Mouse (Mus musculus): Measurements from ENCODE around the gene Cmtm7. TPM values are rescaled to one million over a fixed set of nuclear protein-coding genes. Genes with fewer than 3 reads are reported as not detected.

Gene Cmtm7
- 5.4 and 9.7 TPM in 2 replicates for polyA plus RNA-seq (2014; fragmentation: Nextera tagmentation; extraction: Ambion mirVana)

DNA sequence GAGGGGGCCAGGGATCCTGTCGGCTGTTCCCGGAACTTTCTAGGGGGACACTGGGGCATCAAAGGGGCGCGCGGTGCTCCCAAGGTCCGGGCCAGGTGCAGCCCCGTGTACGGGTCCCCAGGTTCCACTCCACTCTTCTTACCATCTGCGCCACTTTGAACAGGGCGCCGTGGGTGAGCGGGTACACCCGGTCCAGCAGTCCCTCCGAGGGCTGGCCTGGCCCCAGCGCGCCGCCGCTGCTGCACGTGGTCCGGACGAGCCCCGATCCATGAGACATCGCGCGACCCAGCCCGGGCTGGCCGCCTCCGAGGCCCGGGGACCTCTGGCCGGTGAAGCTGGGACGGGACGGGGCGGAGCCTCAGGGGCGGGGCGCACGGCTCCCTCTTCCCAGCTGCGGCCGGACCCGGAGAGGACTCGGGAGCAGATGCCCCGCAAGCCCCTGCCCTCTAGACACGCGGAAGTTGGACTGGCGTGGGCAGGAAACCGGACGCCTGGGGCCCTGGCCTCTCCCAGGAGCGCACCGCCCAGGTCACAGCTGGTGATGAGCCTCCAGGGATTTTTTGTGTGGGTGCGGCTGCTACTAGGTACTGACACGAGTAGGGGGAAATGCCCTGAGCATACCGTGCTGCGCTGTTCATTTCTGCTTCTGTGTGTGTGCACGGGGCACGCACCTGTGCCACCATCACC is at the start of gene Cmtm7:
TSS of gene Cmtm7 (minus strand) at position 331 of the 687 bp plus-strand sequence.
- H3K36me3 ChIP-seq (ENCODE audit: control insufficient read depth, insufficient read depth, low read length): no peaks in the 10 kb centered on the region
- peak within 1 kb of the TSS; percentile 49 for H3K9ac ChIP-seq (replicated peaks; ENCODE audit: low read depth, low read length)
- H3K27me3 ChIP-seq (ENCODE audit: control insufficient read depth, insufficient read depth, low read length): no peaks in the 10 kb centered on the region
- peak within 1 kb of the TSS; percentile 72 for H3K4me2 ChIP-seq (ENCODE audit: low read depth, low read length)
- H3K4me1 ChIP-seq (ENCODE audit: control insufficient read depth, insufficient read depth, low read length): 0 out of 2 replicates have a peak, but pooled peaks cover 3% of the 10 kb centered on the region
- H3K4me3 ChIP-seq (ENCODE audit: low read depth, low read length): peak within 1 kb of the TSS; percentile 43
- no peaks in the 10 kb centered on the region for H3K9me3 ChIP-seq (ENCODE audit: control insufficient read depth, low read length)
- H3K27ac ChIP-seq (ENCODE audit: low read depth, low read length): no peak within 1 kb of the TSS
- whole genome bisulfite sequencing: 1% methylated on average over 49 of the region's 54 CpGs
- peak; percentile 75; the same call in 1 of the 2 replicates for ATAC-seq (ENCODE audit: low read depth)

- no peak overlapping the region for H3K4me3 ChIP-seq (ENCODE audit: low read depth, low read length)
- H3K27ac ChIP-seq (ENCODE audit: low read depth, low read length): no peak overlapping the region
- H3K9me3 ChIP-seq (ENCODE audit: control insufficient read depth, low read length): no peaks in the 10 kb centered on the region
- no peak overlapping the region for H3K9ac ChIP-seq (replicated peaks; ENCODE audit: low read depth, low read length)
- no peaks in the 10 kb centered on the region for H3K4me1 ChIP-seq (ENCODE audit: control insufficient read depth, insufficient read depth, low read length)
- WGBS: 24% methylated on average over 7 of the region's 7 CpGs
- no peaks in the 10 kb centered on the region for H3K36me3 ChIP-seq (ENCODE audit: control insufficient read depth, insufficient read depth, low read length)
- H3K4me2 ChIP-seq (ENCODE audit: low read depth, low read length): no peak overlapping the region
- ATAC-seq (ENCODE audit: low read depth): no peak
- no peaks in the 10 kb centered on the region for H3K27me3 ChIP-seq (ENCODE audit: control insufficient read depth, insufficient read depth, low read length)
Measured at GRCm38 (mm10) chr9:114830351-114830750, 48.7 kb upstream of the Cmtm7 start.

DNA sequence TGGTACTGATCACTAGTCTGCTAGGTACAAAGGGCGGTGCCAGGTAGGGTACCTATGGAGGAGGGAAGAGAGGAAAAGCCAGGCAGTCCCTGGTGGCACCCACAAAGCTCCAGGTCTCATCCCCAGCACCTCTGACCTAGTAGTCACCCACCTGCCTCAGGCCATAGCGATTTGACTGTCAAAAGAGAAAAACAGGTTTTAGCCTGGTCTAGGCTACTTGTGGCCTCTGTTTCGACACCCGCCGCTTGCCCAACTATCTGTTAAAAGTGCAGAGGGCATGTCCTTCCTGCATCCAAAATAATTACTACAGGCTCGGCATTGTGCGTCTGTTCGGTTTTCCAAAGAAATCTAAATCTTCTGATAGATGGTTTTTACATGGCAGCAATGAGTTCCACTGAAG is 48.0 kb upstream of the Cmtm7 start:
- no peak overlapping the region for H3K4me3 ChIP-seq (ENCODE audit: low read depth, low read length)
- WGBS: 84% methylated on average over 8 of the region's 8 CpGs
- no peaks in the 10 kb centered on the region for H3K27me3 ChIP-seq (ENCODE audit: control insufficient read depth, insufficient read depth, low read length)
- H3K9ac ChIP-seq (replicated peaks; ENCODE audit: low read depth, low read length): no peak overlapping the region
- no peak overlapping the region for H3K4me2 ChIP-seq (ENCODE audit: low read depth, low read length)
- H3K9me3 ChIP-seq (ENCODE audit: control insufficient read depth, low read length): no peaks in the 10 kb centered on the region
- ATAC-seq (ENCODE audit: low read depth): no peak
- no peaks in the 10 kb centered on the region for H3K4me1 ChIP-seq (ENCODE audit: control insufficient read depth, insufficient read depth, low read length)
- H3K27ac ChIP-seq (ENCODE audit: low read depth, low read length): no peak overlapping the region
- no peaks in the 10 kb centered on the region for H3K36me3 ChIP-seq (ENCODE audit: control insufficient read depth, insufficient read depth, low read length)

GRCm38 (mm10) chr9:114828377-114828776 is 46.7 kb upstream of the Cmtm7 start:
- no peak overlapping the region for H3K4me3 ChIP-seq (ENCODE audit: low read depth, low read length)
- H3K4me2 ChIP-seq (ENCODE audit: low read depth, low read length): no peak overlapping the region
- H3K9me3 ChIP-seq (ENCODE audit: control insufficient read depth, low read length): no peaks in the 10 kb centered on the region
- no peaks in the 10 kb centered on the region for H3K27me3 ChIP-seq (ENCODE audit: control insufficient read depth, insufficient read depth, low read length)
- H3K4me1 ChIP-seq (ENCODE audit: control insufficient read depth, insufficient read depth, low read length): no peaks in the 10 kb centered on the region
- ATAC-seq (ENCODE audit: low read depth): no peak
- no peak overlapping the region for H3K27ac ChIP-seq (ENCODE audit: low read depth, low read length)
- H3K36me3 ChIP-seq (ENCODE audit: control insufficient read depth, insufficient read depth, low read length): no peaks in the 10 kb centered on the region
- WGBS: 98% methylated on average over 6 of the region's 6 CpGs
- H3K9ac ChIP-seq (replicated peaks; ENCODE audit: low read depth, low read length): no peak overlapping the region

DNA sequence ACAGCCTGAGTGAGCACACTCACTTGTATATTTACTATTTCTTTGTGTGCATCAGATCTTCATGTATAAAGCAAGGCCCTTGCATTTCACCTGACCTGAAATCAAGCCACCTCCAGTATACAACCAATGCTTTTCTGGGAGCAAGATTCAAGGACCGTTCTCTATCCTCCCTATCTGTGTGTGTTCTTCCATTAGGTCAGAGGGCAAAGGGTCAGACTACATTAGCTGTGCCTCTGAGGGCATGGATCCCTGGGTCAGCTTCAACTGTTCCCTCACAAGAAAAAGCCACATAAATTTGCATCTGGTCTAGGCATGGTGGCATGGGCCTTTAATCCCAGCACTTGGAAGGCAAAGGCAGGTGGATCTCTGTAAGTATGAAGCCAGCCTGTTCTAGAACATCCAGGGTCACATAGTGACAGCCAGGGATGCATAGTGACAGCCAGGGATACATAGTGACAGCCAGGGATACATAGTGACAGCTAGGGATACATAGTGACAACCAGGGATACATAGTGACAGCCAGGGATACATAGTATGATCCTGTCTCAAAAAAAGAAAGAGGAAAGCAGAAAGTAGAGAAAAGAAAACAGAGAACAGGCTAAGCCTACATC is 45.7 kb upstream of the Cmtm7 start:
- WGBS: 52% methylated on average over 1 of the region's 1 CpGs
- no peak overlapping the region for H3K4me3 ChIP-seq (ENCODE audit: low read depth, low read length)

GRCm38 (mm10) chr9:114824166-114824565 is 42.5 kb upstream of the Cmtm7 start:
- no peak overlapping the region for H3K4me2 ChIP-seq (ENCODE audit: low read depth, low read length)
- no peak overlapping the region for H3K4me3 ChIP-seq (ENCODE audit: low read depth, low read length)
- no peaks in the 10 kb centered on the region for H3K9me3 ChIP-seq (ENCODE audit: control insufficient read depth, low read length)
- H3K27ac ChIP-seq (ENCODE audit: low read depth, low read length): no peak overlapping the region
- no peak for ATAC-seq (ENCODE audit: low read depth)
- 93% methylated on average over 7 of the region's 7 CpGs for WGBS
- H3K36me3 ChIP-seq (ENCODE audit: control insufficient read depth, insufficient read depth, low read length): no peaks in the 10 kb centered on the region
- H3K9ac ChIP-seq (replicated peaks; ENCODE audit: low read depth, low read length): no peak overlapping the region
- no peaks in the 10 kb centered on the region for H3K4me1 ChIP-seq (ENCODE audit: control insufficient read depth, insufficient read depth, low read length)
- no peaks in the 10 kb centered on the region for H3K27me3 ChIP-seq (ENCODE audit: control insufficient read depth, insufficient read depth, low read length)

More for the DNA sequence above, 45.7 kb upstream of the Cmtm7 start:
- Histone ChIP-seq H3K27ac (ENCODE audit: low read depth, low read length) (no peak overlapping the region), H3K9me3 (ENCODE audit: control insufficient read depth, low read length) (no peaks in the 10 kb centered on the region), H3K9ac (replicated peaks; ENCODE audit: low read depth, low read length) (no peak overlapping the region), H3K27me3 (ENCODE audit: control insufficient read depth, insufficient read depth, low read length) (no peaks in the 10 kb centered on the region), H3K4me2 (ENCODE audit: low read depth, low read length) (no peak overlapping the region), H3K4me1 (ENCODE audit: control insufficient read depth, insufficient read depth, low read length) (no peaks in the 10 kb centered on the region), H3K36me3 (ENCODE audit: control insufficient read depth, insufficient read depth, low read length) (no peaks in the 10 kb centered on the region)
- ATAC-seq (ENCODE audit: low read depth): no peak

DNA sequence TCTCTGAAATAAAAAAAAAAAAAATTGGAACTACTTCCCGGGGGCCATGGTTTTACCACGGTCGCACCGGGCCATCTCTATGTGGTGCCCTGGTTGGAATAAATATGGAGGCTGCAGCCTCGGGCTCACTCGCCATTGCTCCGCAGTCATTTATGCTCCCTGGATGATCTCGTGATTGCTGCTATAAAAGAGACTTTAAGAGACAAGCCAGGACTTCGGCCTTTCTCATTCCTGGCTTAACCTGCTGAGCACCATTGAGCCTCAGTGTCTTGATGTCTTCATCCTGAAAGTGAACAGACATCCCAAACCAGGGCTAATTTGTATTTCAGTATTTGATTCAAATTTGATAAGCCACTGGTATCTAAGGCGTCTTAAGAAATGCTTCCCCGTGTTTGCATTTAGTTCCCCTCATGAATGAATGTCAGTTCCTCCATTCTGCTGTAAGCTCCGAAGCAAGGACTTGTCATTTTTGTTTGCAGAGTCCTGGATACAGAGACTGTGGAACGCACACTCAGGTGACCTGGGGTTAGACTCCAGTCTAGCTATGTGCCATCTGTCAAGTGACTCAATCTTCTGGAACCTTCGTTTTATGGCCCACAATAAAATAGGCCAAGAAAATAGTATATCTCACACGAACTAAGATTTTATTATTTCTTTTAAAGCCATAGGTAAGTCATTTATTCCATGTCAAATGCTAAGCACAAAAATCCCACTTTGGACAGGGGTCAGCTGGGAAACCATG is 40.1 kb upstream of the Cmtm7 start:
- WGBS: 58% methylated on average over 15 of the region's 15 CpGs
- H3K4me3 ChIP-seq (ENCODE audit: low read depth, low read length): no peak overlapping the region

DNA sequence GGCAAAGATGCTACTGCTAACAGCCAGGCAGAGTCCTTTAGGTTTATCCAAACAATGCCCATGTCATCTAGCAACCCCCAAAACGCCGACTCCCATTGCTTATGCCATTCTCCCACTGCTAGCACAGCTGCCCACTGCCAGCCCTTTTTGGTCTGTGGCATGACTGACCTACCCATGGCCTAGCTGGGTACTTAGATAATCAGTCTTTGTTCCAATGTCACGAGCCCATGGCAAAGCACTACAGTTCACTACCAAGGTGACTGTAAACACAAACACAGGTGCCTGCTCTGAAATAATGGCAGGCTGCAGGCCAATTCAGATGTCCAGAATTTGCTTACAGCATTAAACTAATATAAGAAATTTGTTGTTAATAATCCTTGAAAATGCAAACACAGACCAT is 37.3 kb upstream of the Cmtm7 start:
- H3K36me3 ChIP-seq (ENCODE audit: control insufficient read depth, insufficient read depth, low read length): no peaks in the 10 kb centered on the region
- no peak overlapping the region for H3K9ac ChIP-seq (replicated peaks; ENCODE audit: low read depth, low read length)
- no peak overlapping the region for H3K27ac ChIP-seq (ENCODE audit: low read depth, low read length)
- 78% methylated on average over 3 of the region's 3 CpGs for WGBS
- no peaks in the 10 kb centered on the region for H3K4me1 ChIP-seq (ENCODE audit: control insufficient read depth, insufficient read depth, low read length)
- no peak for ATAC-seq (ENCODE audit: low read depth)
- no peaks in the 10 kb centered on the region for H3K9me3 ChIP-seq (ENCODE audit: control insufficient read depth, low read length)
- H3K4me3 ChIP-seq (ENCODE audit: low read depth, low read length): no peak overlapping the region
- H3K4me2 ChIP-seq (ENCODE audit: low read depth, low read length): no peak overlapping the region
- H3K27me3 ChIP-seq (ENCODE audit: control insufficient read depth, insufficient read depth, low read length): no peaks in the 10 kb centered on the region

More for the DNA sequence above, 40.1 kb upstream of the Cmtm7 start:
- Histone ChIP-seq H3K27ac (ENCODE audit: low read depth, low read length) (no peak overlapping the region), H3K4me2 (ENCODE audit: low read depth, low read length) (no peak overlapping the region), H3K9ac (replicated peaks; ENCODE audit: low read depth, low read length) (no peak overlapping the region), H3K36me3 (ENCODE audit: control insufficient read depth, insufficient read depth, low read length) (no peaks in the 10 kb centered on the region), H3K4me1 (ENCODE audit: control insufficient read depth, insufficient read depth, low read length) (no peaks in the 10 kb centered on the region), H3K27me3 (ENCODE audit: control insufficient read depth, insufficient read depth, low read length) (no peaks in the 10 kb centered on the region), H3K9me3 (ENCODE audit: control insufficient read depth, low read length) (no peaks in the 10 kb centered on the region)
- no peak for ATAC-seq (ENCODE audit: low read depth)

- Histone ChIP-seq H3K9me3 (ENCODE audit: control insufficient read depth, low read length) (no peaks in the 10 kb centered on the region), H3K27me3 (ENCODE audit: control insufficient read depth, insufficient read depth, low read length) (no peaks in the 10 kb centered on the region), H3K4me3 (ENCODE audit: low read depth, low read length) (no peak overlapping the region), H3K4me2 (ENCODE audit: low read depth, low read length) (no peak overlapping the region), H3K4me1 (ENCODE audit: control insufficient read depth, insufficient read depth, low read length) (no peaks in the 10 kb centered on the region), H3K27ac (ENCODE audit: low read depth, low read length) (no peak overlapping the region), H3K36me3 (ENCODE audit: control insufficient read depth, insufficient read depth, low read length) (no peaks in the 10 kb centered on the region), H3K9ac (replicated peaks; ENCODE audit: low read depth, low read length) (no peak overlapping the region)
- ATAC-seq (ENCODE audit: low read depth): no peak
- 66% methylated on average over 7 of the region's 7 CpGs for WGBS
Measured at GRCm38 (mm10) chr9:114817012-114817411, 35.4 kb upstream of the Cmtm7 start.
